Mouse (Mus musculus): ENCODE measurements at regions not wholly inside any gene's neighbourhood (a gene's known extent, or its start where the extent isn't known, plus 50 kb on each side); places are given as distances from the start of the nearest gene placed in this dataset.

- H3K27me3 ChIP-seq (ENCODE audit: insufficient read depth, low read length): peaks cover 23% of the 10 kb centered on the region
- DNase-seq (ENCODE audit: low spot score): no peak
Measured at GRCm38 (mm10) chr13:112039422-112040145, 230.8 kb upstream of the Map3k1 start.

GRCm38 (mm10) chr13:112043524-112044246 lies 234.9 kb upstream of the Map3k1 start:
- no peaks in the 10 kb centered on the region for H3K4me1 ChIP-seq (ENCODE audit: insufficient read depth, low read depth, low read length)
- TF ChIP-seq CTCF (IDR thresholded peaks at IDR 0.05; ENCODE audit: low read depth, low read length) (no peak), TAL1 (conservative IDR thresholded peaks at IDR 0.05; ENCODE audit: low read depth, low read length) (no peak), GATA1 (IDR thresholded peaks at IDR 0.05; ENCODE audit: borderline replicate concordance, low read length) (no peak), GATA2 (IDR thresholded peaks at IDR 0.05; ENCODE audit: borderline replicate concordance, low read depth, low read length) (no peak), POLR2AphosphoS5 (IDR thresholded peaks at IDR 0.05; ENCODE audit: insufficient replicate concordance, low read depth, low read length) (no peak)
- peaks cover 19% of the 10 kb centered on the region for H3K27me3 ChIP-seq (ENCODE audit: insufficient read depth, low read length)
- DNase-seq (ENCODE audit: low spot score) (no peak), ATAC-seq (ENCODE audit: extremely low read depth, insufficient number of reproducible peaks, low FRiP score, poor library complexity, severe bottlenecking) (no peak)
- H3K36me3 ChIP-seq (replicated peaks): no peaks in the 10 kb centered on the region
- H3K9me3 ChIP-seq (replicated peaks): no peaks in the 10 kb centered on the region
- no peak overlapping the region for H3K4me3 ChIP-seq (ENCODE audit: low read depth, low read length)

More at GRCm38 (mm10) chr13:112039422-112040145, 230.8 kb upstream of the Map3k1 start:
- no peak for ATAC-seq (ENCODE audit: extremely low read depth, insufficient number of reproducible peaks, low FRiP score, poor library complexity, severe bottlenecking)
- Histone ChIP-seq H3K4me1 (ENCODE audit: insufficient read depth, low read depth, low read length) (no peaks in the 10 kb centered on the region), H3K9me3 (replicated peaks) (no peaks in the 10 kb centered on the region), H3K4me3 (ENCODE audit: low read depth, low read length) (no peak overlapping the region), H3K36me3 (replicated peaks) (no peaks in the 10 kb centered on the region)
- TF ChIP-seq POLR2AphosphoS5 (IDR thresholded peaks at IDR 0.05; ENCODE audit: insufficient replicate concordance, low read depth, low read length) (no peak), CTCF (IDR thresholded peaks at IDR 0.05; ENCODE audit: low read depth, low read length) (no peak), GATA2 (IDR thresholded peaks at IDR 0.05; ENCODE audit: borderline replicate concordance, low read depth, low read length) (no peak), GATA1 (IDR thresholded peaks at IDR 0.05; ENCODE audit: borderline replicate concordance, low read length) (no peak), TAL1 (conservative IDR thresholded peaks at IDR 0.05; ENCODE audit: low read depth, low read length) (no peak)

GRCm38 (mm10) chr13:112044372-112044771 lies 235.6 kb upstream of the Map3k1 start:
- no peaks in the 10 kb centered on the region for H3K9me3 ChIP-seq (replicated peaks)
- peaks cover 17% of the 10 kb centered on the region for H3K27me3 ChIP-seq (ENCODE audit: insufficient read depth, low read length)
- no peaks in the 10 kb centered on the region for H3K36me3 ChIP-seq (replicated peaks)
- no peaks in the 10 kb centered on the region for H3K4me1 ChIP-seq (ENCODE audit: insufficient read depth, low read depth, low read length)
- TF ChIP-seq GATA1 (IDR thresholded peaks at IDR 0.05; ENCODE audit: borderline replicate concordance, low read length) (no peak), CTCF (IDR thresholded peaks at IDR 0.05; ENCODE audit: low read depth, low read length) (no peak), POLR2AphosphoS5 (IDR thresholded peaks at IDR 0.05; ENCODE audit: insufficient replicate concordance, low read depth, low read length) (no peak), TAL1 (conservative IDR thresholded peaks at IDR 0.05; ENCODE audit: low read depth, low read length) (no peak), GATA2 (IDR thresholded peaks at IDR 0.05; ENCODE audit: borderline replicate concordance, low read depth, low read length) (no peak)
- no peak overlapping the region for H3K4me3 ChIP-seq (ENCODE audit: low read depth, low read length)
- ATAC-seq (ENCODE audit: extremely low read depth, insufficient number of reproducible peaks, low FRiP score, poor library complexity, severe bottlenecking): no peak
- no peak for DNase-seq (ENCODE audit: low spot score)

- no peak for DNase-seq (ENCODE audit: low spot score)
- Histone ChIP-seq H3K4me1 (ENCODE audit: insufficient read depth, low read depth, low read length) (no peaks in the 10 kb centered on the region), H3K9me3 (replicated peaks) (no peaks in the 10 kb centered on the region), H3K36me3 (replicated peaks) (no peaks in the 10 kb centered on the region), H3K27me3 (ENCODE audit: insufficient read depth, low read length) (peaks cover 15% of the 10 kb centered on the region), H3K4me3 (ENCODE audit: low read depth, low read length) (no peak overlapping the region)
- no peak for ATAC-seq (ENCODE audit: extremely low read depth, insufficient number of reproducible peaks, low FRiP score, poor library complexity, severe bottlenecking)
- TF ChIP-seq CTCF (IDR thresholded peaks at IDR 0.05; ENCODE audit: low read depth, low read length) (no peak), TAL1 (conservative IDR thresholded peaks at IDR 0.05; ENCODE audit: low read depth, low read length) (no peak), POLR2AphosphoS5 (IDR thresholded peaks at IDR 0.05; ENCODE audit: insufficient replicate concordance, low read depth, low read length) (no peak), GATA2 (IDR thresholded peaks at IDR 0.05; ENCODE audit: borderline replicate concordance, low read depth, low read length) (no peak), GATA1 (IDR thresholded peaks at IDR 0.05; ENCODE audit: borderline replicate concordance, low read length) (no peak)
Measured at GRCm38 (mm10) chr13:112046247-112047211, 237.7 kb upstream of the Map3k1 start.

GRCm38 (mm10) chr13:112047408-112047807 lies 238.6 kb upstream of the Map3k1 start:
- Histone ChIP-seq H3K27me3 (ENCODE audit: insufficient read depth, low read length) (peaks cover 15% of the 10 kb centered on the region), H3K9me3 (replicated peaks) (no peaks in the 10 kb centered on the region), H3K4me1 (ENCODE audit: insufficient read depth, low read depth, low read length) (no peaks in the 10 kb centered on the region), H3K36me3 (replicated peaks) (no peaks in the 10 kb centered on the region), H3K4me3 (ENCODE audit: low read depth, low read length) (no peak overlapping the region)
- DNase-seq (ENCODE audit: low spot score) (no peak), ATAC-seq (ENCODE audit: extremely low read depth, insufficient number of reproducible peaks, low FRiP score, poor library complexity, severe bottlenecking) (no peak)
- TF ChIP-seq GATA1 (IDR thresholded peaks at IDR 0.05; ENCODE audit: borderline replicate concordance, low read length) (no peak), GATA2 (IDR thresholded peaks at IDR 0.05; ENCODE audit: borderline replicate concordance, low read depth, low read length) (no peak), CTCF (IDR thresholded peaks at IDR 0.05; ENCODE audit: low read depth, low read length) (no peak), TAL1 (conservative IDR thresholded peaks at IDR 0.05; ENCODE audit: low read depth, low read length) (no peak)

Data from G1E (cell line).